ENCODE assay signal across 2 mouse cellular contexts in the genomic region with DNA sequence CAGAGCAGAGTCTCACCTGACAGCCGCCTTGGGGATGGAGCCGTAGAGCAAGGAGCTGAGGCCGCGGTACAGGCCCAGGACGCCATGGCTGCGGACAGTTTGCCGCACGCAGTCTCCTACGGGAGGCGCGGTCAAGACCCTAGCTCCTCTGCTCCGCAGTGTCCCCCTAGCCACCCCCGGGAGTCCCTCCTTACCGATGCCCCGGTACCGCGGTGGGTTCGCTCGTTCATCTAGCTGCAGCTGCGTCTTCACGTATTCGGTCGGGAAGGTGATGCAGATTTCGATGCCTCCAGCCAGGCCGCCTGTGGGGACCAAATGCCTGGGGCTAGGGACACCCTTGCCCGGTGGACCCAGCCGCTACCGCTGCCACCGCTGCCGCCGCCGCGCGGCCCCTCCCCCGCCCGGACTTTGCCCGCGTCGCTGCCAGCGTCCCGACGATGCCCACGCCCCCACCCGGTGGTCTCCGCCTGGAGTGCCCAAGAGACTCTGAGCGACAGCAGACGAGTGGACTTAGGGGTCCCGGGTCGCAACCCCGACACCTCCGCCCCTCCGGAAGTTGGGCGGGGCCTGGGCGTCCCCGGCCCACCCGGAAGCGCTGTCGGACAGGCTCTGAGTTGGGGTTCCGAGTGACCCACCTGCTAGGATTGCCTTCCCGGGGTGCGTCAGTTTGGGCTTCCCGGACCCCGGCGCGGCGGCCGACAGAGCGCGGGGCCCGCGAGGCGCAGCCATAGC.
A peak's percentile ranks its signal among the peaks of the same experiment; 100 is the strongest.
TF ChIP-seq lines count a peak whose summit lies in the region.

No protein-coding gene starts in this region.

TF ChIP-seq in MEL, 35 proteins besides CTCF, POLR2A, EP300 and RAD21:
- TF ChIP-seq GATA1 (IDR thresholded peaks at IDR 0.05; ENCODE audit: low read depth, low read length) (no peak), MXI1 (IDR thresholded peaks at IDR 0.05; ENCODE audit: low read depth, low read length) (no peak), JUND (IDR thresholded peaks at IDR 0.05; ENCODE audit: low read depth, low read length) (no peak), USF2 (IDR thresholded peaks at IDR 0.05; ENCODE audit: borderline replicate concordance in 1 of 2, insufficient read depth in 1 of 2, low read depth in 1 of 2, low read length in 2 of 2) (no peak), BHLHE40 (IDR thresholded peaks at IDR 0.05; ENCODE audit: borderline replicate concordance, low read depth, low read length) (no peak), RCOR1 (IDR thresholded peaks at IDR 0.05; ENCODE audit: low read depth, low read length) (no peak), ETS1 (IDR thresholded peaks at IDR 0.05; ENCODE audit: low read depth, low read length) (0 out of 2 replicates have a peak, but pooled peaks have one; percentile 4), MYC (IDR thresholded peaks at IDR 0.05; ENCODE audit: low read depth, low read length) (no peak), NELFE (IDR thresholded peaks at IDR 0.05; ENCODE audit: low read depth, low read length) (no peak), E2F4 (IDR thresholded peaks at IDR 0.05; ENCODE audit: borderline replicate concordance, low read depth, low read length) (no peak), ZKSCAN1 (IDR thresholded peaks at IDR 0.05; ENCODE audit: low read depth, low read length) (no peak), TCF12 (IDR thresholded peaks at IDR 0.05; ENCODE audit: low read depth, low read length) (no peak), UBTF (IDR thresholded peaks at IDR 0.05; ENCODE audit: borderline replicate concordance, insufficient read depth, low read depth, low read length) (no peak), GABPA (IDR thresholded peaks at IDR 0.05; ENCODE audit: low read depth, low read length) (no peak), ELF1 (IDR thresholded peaks at IDR 0.05; ENCODE audit: low read depth, low read length) (peak; percentile 82), CHD2 (IDR thresholded peaks at IDR 0.05; ENCODE audit: low read length) (no peak), MEF2A (IDR thresholded peaks at IDR 0.05; ENCODE audit: extremely low read depth, insufficient replicate concordance, low read depth, low read length, poor library complexity, severe bottlenecking) (no peak), ZMIZ1 (IDR thresholded peaks at IDR 0.05; ENCODE audit: low read depth, low read length) (no peak), ZC3H11A (IDR thresholded peaks at IDR 0.05; ENCODE audit: low read depth, low read length) (no peak), KAT2A (conservative IDR thresholded peaks at IDR 0.05; ENCODE audit: low read depth, low read length) (no peak), MAZ (IDR thresholded peaks at IDR 0.05; ENCODE audit: low read depth, low read length) (0 out of 2 replicates have a peak, but pooled peaks have one; percentile 9), SIN3A (IDR thresholded peaks at IDR 0.05; ENCODE audit: low read length) (peak; percentile 56), MYB (IDR thresholded peaks at IDR 0.05; ENCODE audit: low read depth, low read length) (no peak), POLR2AphosphoS5 (IDR thresholded peaks at IDR 0.05; ENCODE audit: borderline replicate concordance, low read depth, low read length) (no peak), POLR2AphosphoS2 (IDR thresholded peaks at IDR 0.05; ENCODE audit: low read length) (no peak), TBP (IDR thresholded peaks at IDR 0.05; ENCODE audit: low read depth, low read length) (no peak), MAX (IDR thresholded peaks at IDR 0.05; ENCODE audit: low read length) (no peak), TAL1 (IDR thresholded peaks at IDR 0.05; ENCODE audit: low read length) (no peak), HCFC1 (IDR thresholded peaks at IDR 0.05; ENCODE audit: low read depth, low read length) (0 out of 2 replicates have a peak, but pooled peaks have one; percentile 36), MAFK (IDR thresholded peaks at IDR 0.05; ENCODE audit: borderline replicate concordance, low read depth, low read length) (no peak), SMC3 (IDR thresholded peaks at IDR 0.05; ENCODE audit: low read depth, low read length) (no peak), ZNF384 (IDR thresholded peaks at IDR 0.05; ENCODE audit: low read depth, low read length) (no peak), CHD1 (IDR thresholded peaks at IDR 0.05; ENCODE audit: low read depth, low read length) (no peak), USF1 (IDR thresholded peaks at IDR 0.05; ENCODE audit: low read depth, low read length) (no peak), NRF1 (IDR thresholded peaks at IDR 0.05; ENCODE audit: insufficient read depth, low read depth, low read length, poor library complexity, severe bottlenecking) (no peak)

TF ChIP-seq in myocyte, 11 proteins besides CTCF, POLR2A, EP300 and RAD21:
- TF ChIP-seq TCF12 (IDR thresholded peaks at IDR 0.05; ENCODE audit: insufficient read depth, poor library complexity, severe bottlenecking) (no peak), E2F4 (IDR thresholded peaks at IDR 0.05; ENCODE audit: insufficient read depth) (no peak), MYOG (IDR thresholded peaks at IDR 0.05; ENCODE audit: control insufficient read depth in 1 of 3, insufficient read depth in 1 of 3, insufficient read length in 2 of 3, low read depth in 2 of 3) (no peak), USF1 (IDR thresholded peaks at IDR 0.05; ENCODE audit: low read depth) (no peak), CEBPB (IDR thresholded peaks at IDR 0.05; ENCODE audit: insufficient read depth, poor library complexity, severe bottlenecking) (no peak), MAX (IDR thresholded peaks at IDR 0.05; ENCODE audit: low read depth) (no peak), SRF (IDR thresholded peaks at IDR 0.05; ENCODE audit: control insufficient read depth, insufficient read length, low read depth) (no peak), REST (IDR thresholded peaks at IDR 0.05; ENCODE audit: insufficient read depth, insufficient read length) (no peak), TCF3 (IDR thresholded peaks at IDR 0.05; ENCODE audit: insufficient read length, low read depth) (no peak), POLR2AphosphoS2 (IDR thresholded peaks at IDR 0.05; ENCODE audit: insufficient read length, low read depth) (no peak), MYOD1 (IDR thresholded peaks at IDR 0.05; ENCODE audit: control insufficient read depth in 1 of 3, insufficient read length in 2 of 3, low read depth in 2 of 3) (no peak)
